Mouse (Mus musculus) embryonic facial prominence, embryonic 14.5 days (tissue): ENCODE data around the gene Naaladl1. TPM values are rescaled to one million over a fixed set of nuclear protein-coding genes. Genes with fewer than 3 reads are reported as not detected.
A peak's percentile ranks its signal among the peaks of the same experiment; 100 is the strongest.

Source experiments
- ATAC-seq: fragments of 200-750 bp; cut with Nextera tagmentation; 2 replicates; pipeline ENCODE4 v1.8.0; 2017; ENCODE audit warnings: low read depth, moderate number of reproducible peaks, moderate TSS enrichment
- DNase-seq: peaks from one replicate; pipeline ENCODE4 v3.0.0-alpha.2; 2015; ENCODE audit warnings: low spot score
- H3K27ac ChIP-seq: fragments of 300-500 bp; sonication (generic); replicated peaks from 2 replicates; pipeline ENCODE4 v1.5.1; 2014; ENCODE audit warnings: low read depth, mild to moderate bottlenecking, low read length, moderate library complexity
- H3K27me3 ChIP-seq: fragments of 300-500 bp; sonication (generic); replicated peaks from 2 replicates; pipeline ENCODE4 v1.6.1; 2014; ENCODE audit warnings: low read length; ENCODE audit not compliant: control insufficient read depth, insufficient read depth
- H3K36me3 ChIP-seq: fragments of 300-500 bp; sonication (generic); 2 replicates; pipeline ENCODE4 v1.6.1; 2014; ENCODE audit warnings: low read length, mixed read lengths; ENCODE audit not compliant: control insufficient read depth, insufficient read depth
- H3K4me1 ChIP-seq: fragments of 300-500 bp; sonication (generic); 2 replicates; pipeline ENCODE4 v1.6.1; 2014; ENCODE audit warnings: antibody characterized with exemption, low read length; ENCODE audit not compliant: control insufficient read depth, insufficient read depth
- H3K4me2 ChIP-seq: fragments of 300-500 bp; sonication (generic); 2 replicates; pipeline ENCODE4 v1.6.1; 2014; ENCODE audit warnings: low read depth, mild to moderate bottlenecking, low read length, moderate library complexity, mixed read lengths
- H3K4me3 ChIP-seq: fragments of 300-500 bp; sonication (generic); 2 replicates; pipeline ENCODE4 v1.5.1; 2014; ENCODE audit warnings: low read depth, mild to moderate bottlenecking, low read length
- H3K9ac ChIP-seq: fragments of 300-500 bp; sonication (generic); 2 replicates; pipeline ENCODE4 v1.6.1; 2014; ENCODE audit warnings: low read depth, mild to moderate bottlenecking, low read length, moderate library complexity, mixed read lengths
- H3K9me3 ChIP-seq: fragments of 300-500 bp; sonication (generic); 2 replicates; pipeline ENCODE4 v1.6.1; 2016; ENCODE audit warnings: low read length; ENCODE audit not compliant: control insufficient read depth
- WGBS: fragments of 180-500 bp; shearing (Covaris S2); extraction: QIAGEN DNeasy Blood & Tissue Kit; methylation state at CpG from one replicate; pipeline ENCODE4 v1.1.7; 2014; 5-methylcytosine and 5-hydroxymethylcytosine counted together
- polyA plus RNA-seq: library from polyadenylated mRNA; unstranded; fragments of >200 nt; fragmentation: Nextera tagmentation; extraction: Ambion mirVana; gene quantifications from 2 replicates; pipeline ENCODE4 v1.2.1, GENCODE M21; 2014

Naaladl1 gene
- polyA plus RNA-seq, result 0.29 and 0.51 TPM in 2 replicates

DNA sequence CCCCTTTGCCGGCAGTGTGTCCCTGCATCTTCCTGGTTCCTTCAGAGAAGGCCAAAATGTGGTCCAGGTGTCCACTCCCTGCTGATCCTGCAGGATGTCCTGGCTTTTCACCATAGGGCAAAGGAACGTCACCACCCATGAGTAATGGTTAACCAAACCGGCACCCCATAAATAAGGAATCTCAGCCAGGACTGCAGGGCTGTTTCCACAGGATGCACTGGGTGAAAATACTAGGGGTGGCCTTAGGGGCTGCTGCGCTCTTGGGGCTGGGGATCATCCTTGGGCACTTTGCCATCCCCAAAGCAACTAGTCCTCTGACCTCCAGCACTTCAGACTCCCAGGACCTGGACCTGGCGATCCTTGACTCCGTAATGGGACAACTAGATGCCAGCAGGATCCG is at the start of gene Naaladl1:
Gene Naaladl1 (plus strand): TSS at position 197 of the 400 bp plus-strand sequence.
- Histone ChIP-seq H3K9ac (no peak within 1 kb of the TSS), H3K4me3 (no peak within 1 kb of the TSS), H3K27me3 (no peaks in the 10 kb centered on the region), H3K9me3 (no peaks in the 10 kb centered on the region), H3K4me2 (no peak within 1 kb of the TSS), H3K36me3 (no peaks in the 10 kb centered on the region), H3K4me1 (no peaks in the 10 kb centered on the region), H3K27ac (no peak within 1 kb of the TSS)
- ATAC-seq, result no peak
- DNase-seq, result no peak
- WGBS, result 86% methylated on average over 7 of the region's 7 CpGs

DNA sequence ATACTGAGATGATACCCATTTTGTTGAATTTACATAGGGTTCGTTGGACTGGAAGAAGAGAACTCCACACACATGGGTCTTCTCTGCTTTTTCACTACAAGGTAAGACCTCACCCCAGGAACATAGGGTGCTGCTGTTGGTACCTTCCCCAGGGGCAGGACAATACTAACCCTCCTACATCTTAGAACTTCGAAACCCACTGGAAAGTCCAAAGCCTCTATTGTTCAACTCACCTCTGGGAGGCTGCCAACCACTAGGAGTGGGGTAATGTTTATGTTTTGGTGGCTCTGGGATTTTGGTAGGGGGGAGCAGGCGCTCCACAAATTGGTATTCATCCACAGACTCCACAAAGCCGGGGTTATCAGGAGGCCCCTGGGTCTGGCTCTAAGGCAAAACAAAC is 48.9 kb upstream of the Naaladl1 start:
- DNase-seq (no peak), ATAC-seq (no peak)
- H3K27ac ChIP-seq, result no peak overlapping the region
- H3K4me2 ChIP-seq, result peak overlapping the region; percentile 68
- WGBS, result 56% methylated on average over 4 of the region's 4 CpGs
- H3K36me3 ChIP-seq, result peaks cover 57% of the 10 kb centered on the region
- H3K9me3 ChIP-seq, result no peaks in the 10 kb centered on the region
- peak overlapping the region; percentile 94 for H3K9ac ChIP-seq
- H3K4me1 ChIP-seq, result peaks cover 9% of the 10 kb centered on the region
- no peaks in the 10 kb centered on the region for H3K27me3 ChIP-seq
- H3K4me3 ChIP-seq, result peak overlapping the region; percentile 49

DNA sequence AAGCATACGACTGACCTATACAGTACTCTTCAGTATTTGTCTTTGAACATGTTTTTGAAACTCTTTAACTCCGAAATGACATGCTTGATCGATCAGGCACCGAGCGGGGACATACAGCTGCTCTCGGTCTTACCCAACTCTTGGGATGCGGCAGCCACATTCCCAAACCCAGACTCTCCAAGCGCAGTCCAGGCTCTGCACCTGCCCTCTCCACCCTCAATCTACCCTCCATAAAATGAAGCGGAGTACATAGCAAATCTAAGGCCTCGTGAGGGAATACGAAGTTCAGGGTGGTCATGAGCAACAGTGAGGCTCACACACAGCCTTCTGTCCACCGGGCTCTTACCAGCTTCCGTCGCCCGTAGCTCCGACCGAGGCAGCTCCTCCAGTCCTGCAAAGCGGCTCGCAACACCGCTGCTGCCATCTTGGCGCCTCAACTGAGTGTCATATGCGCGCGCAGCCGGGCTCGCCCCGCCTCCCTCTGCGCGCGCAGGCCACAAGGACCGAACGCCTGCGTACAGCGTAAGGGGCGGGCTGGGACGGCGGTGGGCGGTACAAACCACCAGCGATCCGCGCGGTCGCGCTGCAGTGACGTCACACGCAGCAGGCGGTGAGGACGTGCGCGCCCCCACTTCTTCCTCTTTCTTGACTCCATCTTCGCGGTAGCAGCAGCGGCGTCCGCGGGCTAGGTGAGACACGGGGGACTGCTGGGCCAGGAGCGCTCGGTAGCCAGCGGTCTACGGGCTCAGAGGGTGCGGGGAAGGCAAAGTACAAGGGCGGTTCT is 48.1 kb upstream of the Naaladl1 start, which contains the start of the genes Mrpl49 and Fau:
Gene Mrpl49 (minus strand): TSS at position 473 of the 784 bp plus-strand sequence.
Gene Fau (plus strand): TSS at position 532 of the 784 bp plus-strand sequence.
- no peaks in the 10 kb centered on the region for H3K9me3 ChIP-seq
- peaks cover 17% of the 10 kb centered on the region for H3K4me1 ChIP-seq
- H3K36me3 ChIP-seq, result peaks cover 49% of the 10 kb centered on the region
- H3K9ac ChIP-seq, result peak within 1 kb of the TSS; percentile 94
- peak within 1 kb of the TSS; percentile 49 for H3K4me3 ChIP-seq
- DNase-seq (peak; percentile 98), ATAC-seq (peak; percentile 83)
- peak within 1 kb of the TSS; percentile 81 for H3K27ac ChIP-seq
- H3K27me3 ChIP-seq, result no peaks in the 10 kb centered on the region
- H3K4me2 ChIP-seq, result peak within 1 kb of the TSS; percentile 68
- under 1% methylated on average over 53 of the region's 63 CpGs for WGBS

DNA sequence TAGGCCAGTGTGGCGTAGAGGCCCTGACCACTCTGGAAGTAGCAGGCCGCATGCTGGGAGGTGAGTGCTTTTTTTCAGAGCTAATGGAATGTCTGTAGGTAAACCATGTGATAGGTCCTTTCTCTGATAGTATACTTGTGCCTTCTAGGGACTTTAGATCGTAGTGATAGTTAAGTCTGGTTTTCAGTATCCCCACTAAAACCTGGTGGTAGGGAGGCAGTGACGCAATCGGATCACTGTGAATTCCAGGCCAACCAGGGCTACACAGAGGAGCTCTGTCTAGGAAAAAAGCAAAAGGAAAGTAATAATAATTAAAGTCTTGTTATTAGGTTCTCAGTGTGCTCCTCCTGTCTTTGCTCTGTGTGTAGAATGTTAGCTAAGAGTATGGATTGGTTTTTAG is 47.1 kb upstream of the Naaladl1 start:
- 34% methylated on average over 5 of the region's 5 CpGs for WGBS
- peak overlapping the region; percentile 81 for H3K27ac ChIP-seq

DNA sequence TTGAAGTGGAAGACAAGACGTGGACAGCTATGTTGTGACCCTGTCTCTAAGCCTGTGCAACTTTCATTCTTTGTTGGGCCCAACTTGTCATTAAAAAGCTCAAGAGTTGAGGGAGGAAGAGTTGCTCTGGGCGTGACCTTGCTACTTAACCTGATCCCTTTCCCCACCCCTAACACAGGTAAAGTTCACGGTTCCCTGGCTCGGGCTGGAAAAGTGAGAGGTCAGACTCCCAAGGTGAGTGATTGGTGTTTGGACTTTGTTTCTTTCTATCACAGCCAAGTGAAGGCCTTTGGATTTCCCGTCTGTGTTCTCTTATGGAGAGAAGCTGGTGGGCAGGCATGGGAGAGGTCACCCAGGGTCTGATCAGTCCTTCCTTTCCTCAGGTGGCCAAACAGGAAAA is 46.6 kb upstream of the Naaladl1 start:
- WGBS, result 87% methylated on average over 5 of the region's 5 CpGs
- H3K4me2 ChIP-seq, result peak overlapping the region; percentile 68
- peak overlapping the region; percentile 81; the same call in 1 of the 2 replicates for H3K27ac ChIP-seq
- H3K4me3 ChIP-seq, result peak overlapping the region; percentile 49
- H3K36me3 ChIP-seq, result peaks cover 34% of the 10 kb centered on the region
- peaks cover 20% of the 10 kb centered on the region for H3K4me1 ChIP-seq
- ATAC-seq, result no peak
- H3K27me3 ChIP-seq, result no peaks in the 10 kb centered on the region
- H3K9me3 ChIP-seq, result no peaks in the 10 kb centered on the region
- no peak for DNase-seq
- H3K9ac ChIP-seq, result peak overlapping the region; percentile 94

More for the DNA sequence above, 47.1 kb upstream of the Naaladl1 start:
- Histone ChIP-seq H3K9ac (peak overlapping the region; percentile 94), H3K9me3 (no peaks in the 10 kb centered on the region), H3K36me3 (peaks cover 39% of the 10 kb centered on the region), H3K4me1 (peaks cover 20% of the 10 kb centered on the region), H3K27me3 (no peaks in the 10 kb centered on the region), H3K4me3 (peak overlapping the region; percentile 49), H3K4me2 (peak overlapping the region; percentile 68)
- DNase-seq, result no peak
- ATAC-seq, result no peak

DNA sequence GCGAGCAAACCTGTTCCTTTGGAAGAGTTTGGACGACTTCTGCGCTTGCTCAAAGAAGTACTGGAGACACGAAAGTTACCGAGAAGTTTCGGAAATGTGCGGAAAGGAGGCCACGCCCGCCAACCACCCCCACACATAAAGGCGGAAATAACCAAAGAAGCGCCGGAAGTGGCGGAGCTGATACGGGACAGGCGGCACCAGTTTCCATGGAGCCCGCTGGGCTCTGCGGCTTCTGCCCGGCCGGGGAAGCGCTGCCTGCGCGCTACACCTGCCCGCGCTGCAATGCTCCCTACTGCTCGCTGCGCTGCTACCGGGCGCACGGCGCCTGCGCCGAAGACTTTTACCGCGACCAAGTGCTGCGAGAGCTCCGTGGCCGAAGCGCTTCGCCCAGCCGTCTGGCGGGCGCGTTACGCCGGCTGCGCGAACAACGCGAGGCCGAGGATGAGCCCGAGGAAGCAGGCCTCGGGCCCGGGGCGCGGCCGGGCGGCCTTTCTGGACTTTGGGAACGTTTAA is 44.5 kb upstream of the Naaladl1 start, which contains the start of gene Znhit2:
Gene Znhit2 (plus strand): TSS at position 172 of the 513 bp plus-strand sequence.
- H3K9me3 ChIP-seq, result no peaks in the 10 kb centered on the region
- peak; percentile 98 for DNase-seq
- peak within 1 kb of the TSS; percentile 100 for H3K4me2 ChIP-seq
- peaks cover 20% of the 10 kb centered on the region for H3K4me1 ChIP-seq
- H3K27me3 ChIP-seq, result no peaks in the 10 kb centered on the region
- peak within 1 kb of the TSS; percentile 94 for H3K9ac ChIP-seq
- peak within 1 kb of the TSS; percentile 90 for H3K4me3 ChIP-seq
- H3K27ac ChIP-seq, result peak within 1 kb of the TSS; percentile 94
- WGBS, result under 1% methylated on average over 19 of the region's 58 CpGs
- H3K36me3 ChIP-seq, result peaks cover 14% of the 10 kb centered on the region
- peak; percentile 86 for ATAC-seq

DNA sequence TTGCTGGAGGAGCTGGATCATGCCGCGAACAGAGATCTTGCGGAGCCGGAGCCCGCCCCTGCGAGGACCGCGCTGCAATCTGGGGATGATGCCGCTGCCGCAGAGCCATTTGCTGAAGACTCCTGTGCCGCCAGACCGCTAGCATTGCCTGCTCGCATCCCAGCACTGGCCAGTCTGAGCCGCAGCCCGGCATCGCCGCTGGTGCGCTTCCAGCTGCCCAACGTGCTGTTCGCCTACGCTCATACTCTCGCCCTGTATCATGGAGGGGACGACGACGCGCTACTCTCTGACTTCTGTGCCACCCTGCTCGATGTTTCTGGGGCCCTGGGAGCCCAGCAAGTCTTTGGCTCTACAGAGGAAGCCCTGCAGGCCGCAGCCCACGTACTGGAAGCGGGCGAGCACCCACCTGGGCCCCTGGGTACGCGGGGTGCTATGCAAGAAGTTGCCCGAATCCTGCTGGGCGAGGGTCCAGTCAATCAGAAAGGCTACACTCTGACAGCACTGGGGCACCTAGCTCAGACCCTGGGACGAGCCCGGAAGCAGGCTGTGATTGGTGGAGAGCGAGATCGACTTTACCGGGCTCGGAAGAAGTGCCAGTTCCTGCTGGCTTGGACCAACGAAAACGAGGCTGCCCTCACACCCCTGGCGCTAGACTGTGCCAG is 43.8 kb upstream of the Naaladl1 start:
- ATAC-seq, result no peak
- Histone ChIP-seq H3K27me3 (no peaks in the 10 kb centered on the region), H3K27ac (peak overlapping the region; percentile 94), H3K36me3 (peaks cover 14% of the 10 kb centered on the region), H3K9ac (peak overlapping the region; percentile 94), H3K4me1 (peaks cover 23% of the 10 kb centered on the region), H3K4me2 (peak overlapping the region; percentile 100), H3K4me3 (peak overlapping the region; percentile 90), H3K9me3 (no peaks in the 10 kb centered on the region)
- peak; percentile 42 for DNase-seq
- 7% methylated on average over 27 of the region's 44 CpGs for WGBS

DNA sequence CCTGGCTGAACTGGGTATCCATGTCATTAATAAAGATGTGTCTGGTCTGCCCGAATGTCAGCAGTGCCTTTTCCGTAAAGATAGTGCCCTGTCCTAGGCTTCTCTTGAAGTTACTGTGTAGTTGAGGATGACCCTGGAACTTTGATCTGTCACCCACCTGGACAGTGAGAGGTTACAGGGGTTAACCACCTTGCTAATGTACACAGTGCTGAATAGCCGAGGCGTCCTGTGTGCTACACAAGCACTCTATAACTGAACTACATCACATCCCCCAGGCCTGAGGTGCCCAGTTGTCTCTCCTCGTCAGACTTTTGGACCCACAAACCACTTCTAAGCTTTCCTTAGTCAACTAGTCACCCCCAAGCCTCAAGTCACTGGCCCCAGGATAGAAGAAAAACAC is 43.2 kb upstream of the Naaladl1 start:
- H3K27ac ChIP-seq, result no peak overlapping the region
- WGBS, result 52% methylated on average over 5 of the region's 5 CpGs

More for the DNA sequence above, 43.2 kb upstream of the Naaladl1 start:
- DNase-seq (no peak), ATAC-seq (no peak)
- Histone ChIP-seq H3K4me2 (peak overlapping the region; percentile 100), H3K4me1 (peaks cover 28% of the 10 kb centered on the region), H3K36me3 (peaks cover 14% of the 10 kb centered on the region), H3K27me3 (no peaks in the 10 kb centered on the region), H3K9ac (peak overlapping the region; percentile 94), H3K4me3 (peak overlapping the region; percentile 90), H3K9me3 (no peaks in the 10 kb centered on the region)
